Mouse (Mus musculus): Measurements from ENCODE around the gene Hspa5. TPM values are rescaled to one million over a fixed set of nuclear protein-coding genes. Genes with fewer than 3 reads are reported as not detected.

Gene Hspa5
- polyA plus RNA-seq, 1 experiment from 2014 or later, result 450 TPM

Other genes starting within 250 kb of the Hspa5 start
- 91.8 and 132 TPM in 2 replicates for gene Gapvd1, start 16.7 kb upstream of the Hspa5 start, polyA plus RNA-seq (2014; fragmentation: Nextera tagmentation; extraction: Ambion mirVana)
- 20.3 and 25.4 TPM in 2 replicates for gene Rabepk, start 27.9 kb downstream of the Hspa5 start, polyA plus RNA-seq (2014; fragmentation: Nextera tagmentation; extraction: Ambion mirVana)
- gene Fbxw2, start 54.3 kb downstream of the Hspa5 start, polyA plus RNA-seq (2014; fragmentation: Nextera tagmentation; extraction: Ambion mirVana), result 75.3 and 91.5 TPM in 2 replicates
- gene Gm34653, start 61.0 kb downstream of the Hspa5 start, polyA plus RNA-seq (2014; fragmentation: Nextera tagmentation; extraction: Ambion mirVana), result 0.13 TPM in 1 of 2 replicates, not detected in the other
- 0.59 TPM in 1 of 2 replicates, not detected in the other for gene Cutal, start 102.4 kb downstream of the Hspa5 start, polyA plus RNA-seq (2014; fragmentation: Nextera tagmentation; extraction: Ambion mirVana)
- 107 and 112 TPM in 2 replicates for gene Psmd5, start 103.0 kb downstream of the Hspa5 start, polyA plus RNA-seq (2014; fragmentation: Nextera tagmentation; extraction: Ambion mirVana)
- gene Phf19, start 142.1 kb downstream of the Hspa5 start, polyA plus RNA-seq (2014; fragmentation: Nextera tagmentation; extraction: Ambion mirVana), result 0.93 and 1.6 TPM in 2 replicates
- gene Traf1, start 189.8 kb downstream of the Hspa5 start, polyA plus RNA-seq (2014; fragmentation: Nextera tagmentation; extraction: Ambion mirVana), result 0.87 and 3.3 TPM in 2 replicates

Data from midbrain, embryonic 14.5 days (tissue).